Mouse (Mus musculus) lung, postnatal 0 days (tissue): Measurements from ENCODE around the gene Pcdh7.

ENCODE experiments used
- CTCF ChIP-seq: IDR thresholded peaks from 2 replicates; pipeline ENCODE4 v1.5.1; 2016; ENCODE audit warnings: antibody characterized with exemption, mild to moderate bottlenecking
- EP300 ChIP-seq: IDR thresholded peaks from 2 replicates; pipeline ENCODE4 v1.6.1; 2016; ENCODE audit warnings: antibody characterized with exemption, mild to moderate bottlenecking, control low read depth

DNA sequence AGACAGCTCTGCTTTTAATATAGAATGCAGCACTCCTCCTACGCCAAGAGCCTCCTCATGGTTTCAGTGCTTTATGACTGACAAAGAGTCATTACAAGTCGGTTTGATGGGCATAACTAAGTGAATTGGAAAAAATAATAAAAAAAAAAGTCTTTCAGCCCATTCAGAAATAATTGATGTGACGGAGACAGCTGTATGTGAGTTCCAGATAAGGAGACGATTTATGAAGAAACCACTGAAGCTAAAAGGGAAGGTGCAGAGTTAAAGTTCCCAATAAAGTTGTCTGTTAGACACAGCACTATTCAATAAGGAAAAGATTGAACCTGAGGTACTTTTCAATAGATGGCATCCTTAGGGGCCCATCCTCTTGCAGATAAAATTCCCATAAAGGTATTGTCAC lies 189.5 kb downstream of the Pcdh7 start:
- TF ChIP-seq EP300, result no peak
- no peak for TF ChIP-seq CTCF
